Mouse (Mus musculus): ENCODE measurements around the gene Mpv17l.
"Not testable (repeated sequence)": the region's sequence is repeated elsewhere in the genome, so short reads cannot be mapped to it uniquely, and the experiment has no call there.

GRCm38 (mm10) chr16:13922966-13923365 lies 20.0 kb downstream of the Mpv17l start:
- not testable (repeated sequence) for TF ChIP-seq CTCF (conservative IDR thresholded peaks at IDR 0.05; ENCODE audit: insufficient read depth, insufficient read length, low read depth, low read length); POLR2A (IDR thresholded peaks at IDR 0.05; ENCODE audit: low read depth, low read length)
